Mouse (Mus musculus): ENCODE data around the gene Gin1. TPM values are rescaled to one million over a fixed set of nuclear protein-coding genes. Genes with fewer than 3 reads are reported as not detected.

Gin1 gene
- 17.0 TPM in 2 replicates for polyA plus RNA-seq (2014; fragmentation: Nextera tagmentation; extraction: Ambion mirVana)

GRCm38 (mm10) chr1:97769904-97770753 is at the start of gene Gin1, which contains the start of gene Ppip5k2:
Gene Gin1 (plus strand): TSS chr1:97770172.
Gene Ppip5k2 (minus strand): TSS chr1:97770411.
- Histone ChIP-seq H3K27me3 (ENCODE audit: control insufficient read depth, insufficient read depth, low read length) (no peaks in the 10 kb centered on the region), H3K36me3 (ENCODE audit: control insufficient read depth, insufficient read depth, low read length) (no peaks in the 10 kb centered on the region), H3K4me1 (ENCODE audit: control insufficient read depth in 2 of 2, insufficient read depth in 2 of 2, low read length in 2 of 2) (peaks cover 0 to 15% of the 10 kb centered on the region in 2 experiments; a peak in 3 of 4 replicates), H3K9ac (ENCODE audit: low read length) (peak within 1 kb of the TSS; percentile 97), H3K4me2 (ENCODE audit: low read length) (peak within 1 kb of the TSS; percentile 75), H3K4me3 (ENCODE audit: control insufficient read depth in 1 of 2, insufficient read depth in 1 of 2, low read depth in 1 of 2, low read length in 2 of 2) (peak within 1 kb of the TSS; percentile 90 to 96), H3K9me3 (ENCODE audit: control insufficient read depth, low read length) (no peaks in the 10 kb centered on the region), H3K27ac (replicated peaks in 1 of 2; ENCODE audit: control insufficient read depth in 1 of 2, insufficient read depth in 1 of 2, low read depth in 2 of 2, low read length in 2 of 2) (peak within 1 kb of the TSS; percentile 87 to 98)
- ATAC-seq (ENCODE audit: insufficient number of reproducible peaks, insufficient read depth, low FRiP score, low read depth), result peak; percentile 98
- WGBS, result under 1% methylated on average over 66 of the region's 66 CpGs

DNA sequence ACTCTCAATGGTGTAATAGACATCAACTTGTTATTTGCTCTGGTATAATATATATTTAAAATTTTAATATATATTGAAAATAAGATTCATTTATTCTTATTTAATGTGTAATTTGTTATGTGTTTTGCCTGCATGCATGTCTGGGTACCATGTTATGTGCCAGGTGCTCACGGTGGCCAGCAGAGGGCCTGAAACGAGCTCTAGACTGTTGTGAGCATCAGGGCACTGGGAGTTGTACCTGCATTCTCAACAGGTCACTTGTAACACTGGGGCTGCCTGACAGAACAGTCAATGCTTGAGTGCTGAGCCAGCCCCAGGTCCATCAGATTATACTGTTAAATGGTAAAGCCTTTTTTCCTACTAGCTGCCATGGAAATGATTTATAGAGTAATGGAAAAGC is 43.2 kb upstream of the Gin1 start:
- no peak overlapping the region for H3K4me2 ChIP-seq (ENCODE audit: low read length)
- H3K4me3 ChIP-seq (ENCODE audit: control insufficient read depth in 1 of 2, insufficient read depth in 1 of 2, low read depth in 1 of 2, low read length in 2 of 2), result no peak overlapping the region
- ATAC-seq (ENCODE audit: insufficient number of reproducible peaks, insufficient read depth, low FRiP score, low read depth), result no peak
- H3K9me3 ChIP-seq (ENCODE audit: control insufficient read depth, low read length), result no peaks in the 10 kb centered on the region
- no peak overlapping the region for H3K27ac ChIP-seq (replicated peaks in 1 of 2; ENCODE audit: control insufficient read depth in 1 of 2, insufficient read depth in 1 of 2, low read depth in 2 of 2, low read length in 2 of 2)
- no peaks in the 10 kb centered on the region for H3K27me3 ChIP-seq (ENCODE audit: control insufficient read depth, insufficient read depth, low read length)
- H3K4me1 ChIP-seq (ENCODE audit: control insufficient read depth in 2 of 2, insufficient read depth in 2 of 2, low read length in 2 of 2), result no peaks in the 10 kb centered on the region
- no peak overlapping the region for H3K9ac ChIP-seq (ENCODE audit: low read length)
- 73% methylated on average over 2 of the region's 2 CpGs for WGBS
- peaks cover 67% of the 10 kb centered on the region for H3K36me3 ChIP-seq (ENCODE audit: control insufficient read depth, insufficient read depth, low read length)

- no peaks in the 10 kb centered on the region for H3K9me3 ChIP-seq (ENCODE audit: control insufficient read depth, low read length)
- H3K4me1 ChIP-seq (ENCODE audit: control insufficient read depth in 2 of 2, insufficient read depth in 2 of 2, low read length in 2 of 2), result no peaks in the 10 kb centered on the region
- H3K4me3 ChIP-seq (ENCODE audit: control insufficient read depth in 1 of 2, insufficient read depth in 1 of 2, low read depth in 1 of 2, low read length in 2 of 2), result no peak overlapping the region
- H3K27me3 ChIP-seq (ENCODE audit: control insufficient read depth, insufficient read depth, low read length), result no peaks in the 10 kb centered on the region
- H3K27ac ChIP-seq (replicated peaks in 1 of 2; ENCODE audit: control insufficient read depth in 1 of 2, insufficient read depth in 1 of 2, low read depth in 2 of 2, low read length in 2 of 2), result no peak overlapping the region
- no peak overlapping the region for H3K4me2 ChIP-seq (ENCODE audit: low read length)
- peaks cover 74% of the 10 kb centered on the region for H3K36me3 ChIP-seq (ENCODE audit: control insufficient read depth, insufficient read depth, low read length)
- H3K9ac ChIP-seq (ENCODE audit: low read length), result no peak overlapping the region
- 55% methylated on average over 1 of the region's 1 CpGs for WGBS
- ATAC-seq (ENCODE audit: insufficient number of reproducible peaks, insufficient read depth, low FRiP score, low read depth), result no peak
Observed at GRCm38 (mm10) chr1:97729339-97729738, 40.6 kb upstream of the Gin1 start.

DNA sequence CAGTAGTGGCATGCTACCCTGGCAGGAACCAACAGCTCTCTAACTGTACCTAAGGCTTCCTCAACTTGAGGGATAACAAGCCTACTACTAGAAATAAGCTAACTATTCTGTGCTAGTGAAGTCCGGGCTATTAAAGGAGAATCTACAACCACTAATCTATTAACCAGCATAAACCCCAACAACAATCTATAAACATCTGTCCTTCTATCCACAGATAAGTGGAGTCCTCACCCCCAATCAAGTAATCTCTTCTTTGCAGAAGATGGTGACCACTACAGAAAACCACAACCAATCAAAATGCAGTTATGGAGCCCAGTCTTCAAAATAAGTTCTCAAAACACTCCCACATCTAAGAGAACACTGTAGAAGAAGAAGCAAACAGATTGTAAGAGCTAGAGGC is 26.9 kb upstream of the Gin1 start:
- ATAC-seq (ENCODE audit: insufficient number of reproducible peaks, insufficient read depth, low FRiP score, low read depth), result no peak
- WGBS, result 92% methylated on average over 1 of the region's 1 CpGs
- Histone ChIP-seq H3K9ac (ENCODE audit: low read length) (no peak overlapping the region), H3K4me1 (ENCODE audit: control insufficient read depth in 2 of 2, insufficient read depth in 2 of 2, low read length in 2 of 2) (no peaks in the 10 kb centered on the region), H3K4me2 (ENCODE audit: low read length) (no peak overlapping the region), H3K9me3 (ENCODE audit: control insufficient read depth, low read length) (no peaks in the 10 kb centered on the region), H3K27me3 (ENCODE audit: control insufficient read depth, insufficient read depth, low read length) (no peaks in the 10 kb centered on the region), H3K27ac (replicated peaks in 1 of 2; ENCODE audit: control insufficient read depth in 1 of 2, insufficient read depth in 1 of 2, low read depth in 2 of 2, low read length in 2 of 2) (no peak overlapping the region), H3K36me3 (ENCODE audit: control insufficient read depth, insufficient read depth, low read length) (peaks cover 88% of the 10 kb centered on the region), H3K4me3 (ENCODE audit: control insufficient read depth in 1 of 2, insufficient read depth in 1 of 2, low read depth in 1 of 2, low read length in 2 of 2) (no peak overlapping the region)

GRCm38 (mm10) chr1:97745712-97746111 is 24.3 kb upstream of the Gin1 start:
- H3K9ac ChIP-seq (ENCODE audit: low read length), result no peak overlapping the region
- 27% methylated on average over 4 of the region's 4 CpGs for WGBS
- H3K4me1 ChIP-seq (ENCODE audit: control insufficient read depth in 2 of 2, insufficient read depth in 2 of 2, low read length in 2 of 2), result no peaks in the 10 kb centered on the region
- peaks cover 86% of the 10 kb centered on the region for H3K36me3 ChIP-seq (ENCODE audit: control insufficient read depth, insufficient read depth, low read length)
- H3K9me3 ChIP-seq (ENCODE audit: control insufficient read depth, low read length), result no peaks in the 10 kb centered on the region
- no peak overlapping the region for H3K4me3 ChIP-seq (ENCODE audit: control insufficient read depth in 1 of 2, insufficient read depth in 1 of 2, low read depth in 1 of 2, low read length in 2 of 2)
- H3K27ac ChIP-seq (replicated peaks in 1 of 2; ENCODE audit: control insufficient read depth in 1 of 2, insufficient read depth in 1 of 2, low read depth in 2 of 2, low read length in 2 of 2), result no peak overlapping the region
- no peaks in the 10 kb centered on the region for H3K27me3 ChIP-seq (ENCODE audit: control insufficient read depth, insufficient read depth, low read length)
- no peak overlapping the region for H3K4me2 ChIP-seq (ENCODE audit: low read length)
- no peak for ATAC-seq (ENCODE audit: insufficient number of reproducible peaks, insufficient read depth, low FRiP score, low read depth)

DNA sequence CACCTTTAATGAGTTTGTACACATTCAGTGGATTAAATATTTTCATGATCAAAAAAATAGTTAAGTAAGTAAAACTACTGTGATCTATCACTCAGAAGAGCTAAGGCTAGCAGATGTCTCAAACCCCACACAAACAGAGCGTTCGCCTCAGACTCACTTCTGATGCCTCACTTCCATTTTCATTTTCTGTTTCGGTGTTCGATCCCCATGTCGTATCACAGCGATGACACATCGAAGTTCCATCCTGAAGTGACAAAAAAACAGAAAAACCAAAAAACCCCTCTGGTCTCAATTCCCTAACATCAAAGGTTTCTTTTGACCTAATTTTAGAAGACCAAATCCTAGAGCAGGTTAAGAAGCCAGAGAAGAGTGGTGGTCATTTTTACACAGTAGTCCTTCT is 23.7 kb upstream of the Gin1 start:
- Histone ChIP-seq H3K4me3 (ENCODE audit: control insufficient read depth in 1 of 2, insufficient read depth in 1 of 2, low read depth in 1 of 2, low read length in 2 of 2) (no peak overlapping the region), H3K9me3 (ENCODE audit: control insufficient read depth, low read length) (no peaks in the 10 kb centered on the region), H3K4me2 (ENCODE audit: low read length) (no peak overlapping the region), H3K4me1 (ENCODE audit: control insufficient read depth in 2 of 2, insufficient read depth in 2 of 2, low read length in 2 of 2) (no peaks in the 10 kb centered on the region), H3K27ac (replicated peaks in 1 of 2; ENCODE audit: control insufficient read depth in 1 of 2, insufficient read depth in 1 of 2, low read depth in 2 of 2, low read length in 2 of 2) (no peak overlapping the region), H3K9ac (ENCODE audit: low read length) (no peak overlapping the region), H3K36me3 (ENCODE audit: control insufficient read depth, insufficient read depth, low read length) (peaks cover 85% of the 10 kb centered on the region), H3K27me3 (ENCODE audit: control insufficient read depth, insufficient read depth, low read length) (no peaks in the 10 kb centered on the region)
- ATAC-seq (ENCODE audit: insufficient number of reproducible peaks, insufficient read depth, low FRiP score, low read depth), result no peak
- 93% methylated on average over 7 of the region's 7 CpGs for WGBS

DNA sequence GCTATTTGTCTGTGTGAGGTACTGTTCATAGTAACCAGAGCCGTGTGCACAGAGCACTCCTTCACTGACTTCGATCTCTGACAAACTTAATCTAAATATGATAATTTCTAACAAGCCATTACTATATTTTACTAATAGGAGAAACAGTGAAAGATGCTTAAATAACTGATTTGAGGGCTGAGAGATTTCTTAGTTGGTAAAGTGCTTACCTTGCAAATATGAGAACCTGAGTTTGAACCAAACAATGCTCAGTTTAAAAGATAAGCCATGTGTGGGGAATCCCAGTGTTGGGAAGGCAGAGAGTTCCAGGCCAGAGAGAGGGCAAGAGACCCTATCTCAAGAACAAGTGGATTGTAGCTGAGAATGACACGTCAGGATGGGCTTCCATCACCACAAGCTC is 21.8 kb upstream of the Gin1 start:
- no peaks in the 10 kb centered on the region for H3K9me3 ChIP-seq (ENCODE audit: control insufficient read depth, low read length)
- H3K4me2 ChIP-seq (ENCODE audit: low read length), result no peak overlapping the region
- no peaks in the 10 kb centered on the region for H3K27me3 ChIP-seq (ENCODE audit: control insufficient read depth, insufficient read depth, low read length)
- 84% methylated on average over 3 of the region's 3 CpGs for WGBS
- no peak overlapping the region for H3K4me3 ChIP-seq (ENCODE audit: control insufficient read depth in 1 of 2, insufficient read depth in 1 of 2, low read depth in 1 of 2, low read length in 2 of 2)
- ATAC-seq (ENCODE audit: insufficient number of reproducible peaks, insufficient read depth, low FRiP score, low read depth), result no peak
- no peak overlapping the region for H3K9ac ChIP-seq (ENCODE audit: low read length)
- no peaks in the 10 kb centered on the region for H3K4me1 ChIP-seq (ENCODE audit: control insufficient read depth in 2 of 2, insufficient read depth in 2 of 2, low read length in 2 of 2)
- H3K36me3 ChIP-seq (ENCODE audit: control insufficient read depth, insufficient read depth, low read length), result peaks cover 85% of the 10 kb centered on the region
- no peak overlapping the region for H3K27ac ChIP-seq (replicated peaks in 1 of 2; ENCODE audit: control insufficient read depth in 1 of 2, insufficient read depth in 1 of 2, low read depth in 2 of 2, low read length in 2 of 2)

- Histone ChIP-seq H3K9ac (ENCODE audit: low read length) (no peak overlapping the region), H3K4me2 (ENCODE audit: low read length) (no peak overlapping the region), H3K9me3 (ENCODE audit: control insufficient read depth, low read length) (no peaks in the 10 kb centered on the region), H3K36me3 (ENCODE audit: control insufficient read depth, insufficient read depth, low read length) (peaks cover 70% of the 10 kb centered on the region), H3K27me3 (ENCODE audit: control insufficient read depth, insufficient read depth, low read length) (no peaks in the 10 kb centered on the region), H3K4me1 (ENCODE audit: control insufficient read depth in 2 of 2, insufficient read depth in 2 of 2, low read length in 2 of 2) (no peaks in the 10 kb centered on the region), H3K4me3 (ENCODE audit: control insufficient read depth in 1 of 2, insufficient read depth in 1 of 2, low read depth in 1 of 2, low read length in 2 of 2) (no peak overlapping the region), H3K27ac (replicated peaks in 1 of 2; ENCODE audit: control insufficient read depth in 1 of 2, insufficient read depth in 1 of 2, low read depth in 2 of 2, low read length in 2 of 2) (no peak overlapping the region)
- no peak for ATAC-seq (ENCODE audit: insufficient number of reproducible peaks, insufficient read depth, low FRiP score, low read depth)
Observed at GRCm38 (mm10) chr1:97753216-97753615, 16.8 kb upstream of the Gin1 start.

Data from heart, embryonic 14.5 days (tissue).